Mouse (Mus musculus) midbrain, embryonic 15.5 days (tissue): ENCODE measurements around the gene Kcnc1. TPM values are rescaled to one million over a fixed set of nuclear protein-coding genes. Genes with fewer than 3 reads are reported as not detected.
A peak's percentile ranks its signal among the peaks of the same experiment; 100 is the strongest.

Source experiments
- ATAC-seq: fragments of 200-750 bp; cut with Nextera tagmentation; replicated peaks from 2 replicates; pipeline ENCODE4 v1.8.0; 2017; ENCODE audit warnings: moderate TSS enrichment
- H3K27ac ChIP-seq: fragments of 300-500 bp; sonication (generic); 2 replicates; pipeline ENCODE4 v1.5.1; 2015; ENCODE audit warnings: mild to moderate bottlenecking, inconsistent platforms
- H3K27me3 ChIP-seq: fragments of 300-500 bp; sonication (generic); replicated peaks from 2 replicates; pipeline ENCODE4 v1.6.1; 2015; ENCODE audit warnings: inconsistent platforms
- H3K36me3 ChIP-seq: fragments of 300-500 bp; sonication (generic); replicated peaks from 2 replicates; pipeline ENCODE4 v1.6.1; 2015; ENCODE audit warnings: inconsistent platforms
- H3K4me1 ChIP-seq: fragments of 300-500 bp; sonication (generic); 2 replicates; pipeline ENCODE4 v1.6.1; 2015; ENCODE audit warnings: inconsistent platforms
- H3K4me2 ChIP-seq: fragments of 300-500 bp; sonication (generic); 2 replicates; pipeline ENCODE4 v1.6.1; 2015; ENCODE audit warnings: inconsistent platforms, mild to moderate bottlenecking, moderate library complexity
- H3K4me3 ChIP-seq: fragments of 300-500 bp; sonication (generic); 2 replicates; pipeline ENCODE4 v1.5.1; 2015; ENCODE audit warnings: mild to moderate bottlenecking, inconsistent platforms
- H3K9ac ChIP-seq: fragments of 300-500 bp; sonication (generic); 2 replicates; pipeline ENCODE4 v1.6.1; 2015; ENCODE audit warnings: mild to moderate bottlenecking, inconsistent platforms
- H3K9me3 ChIP-seq: fragments of 300-500 bp; sonication (generic); 2 replicates; pipeline ENCODE4 v1.6.1; 2016; ENCODE audit warnings: inconsistent platforms
- WGBS: fragments of 180-500 bp; shearing (Covaris S2); methylation state at CpG from one replicate; pipeline ENCODE4 v1.1.7; 2015; ENCODE audit warnings: mixed read lengths; 5-methylcytosine and 5-hydroxymethylcytosine counted together
- polyA plus RNA-seq: library from polyadenylated mRNA; unstranded; fragments of >200 nt; fragmentation: Nextera tagmentation; extraction: Ambion mirVana; gene quantifications from 2 replicates; pipeline ENCODE4 v1.2.1, GENCODE M21; 2015

Kcnc1 gene
- polyA plus RNA-seq, 1 experiment from 2014 or later: 17.0 TPM

- Histone ChIP-seq H3K27me3 (peaks cover 59% of the 10 kb centered on the region), H3K36me3 (no peaks in the 10 kb centered on the region), H3K4me1 (peaks cover 27% of the 10 kb centered on the region), H3K4me2 (peak overlapping the region; percentile 51), H3K4me3 (peak overlapping the region; percentile 31), H3K9ac (no peak overlapping the region), H3K27ac (no peak overlapping the region), H3K9me3 (no peaks in the 10 kb centered on the region)
- WGBS: under 1% methylated on average over 33 of the region's 33 CpGs
- ATAC-seq: peak; percentile 57; the same call in 1 of the 2 replicates
Measured at GRCm38 (mm10) chr7:46377008-46377346, 19.3 kb upstream of the Kcnc1 start.

- H3K9me3 ChIP-seq: no peaks in the 10 kb centered on the region
- H3K4me2 ChIP-seq: peak overlapping the region; percentile 51
- H3K4me3 ChIP-seq: peak overlapping the region; percentile 23
- peaks cover 59% of the 10 kb centered on the region for H3K27me3 ChIP-seq
- ATAC-seq: no peak; the same call in 1 of the 2 replicates
- H3K27ac ChIP-seq: no peak overlapping the region
- H3K9ac ChIP-seq: no peak overlapping the region
- WGBS: under 1% methylated on average over 22 of the region's 22 CpGs
- no peaks in the 10 kb centered on the region for H3K36me3 ChIP-seq
- peaks cover 27% of the 10 kb centered on the region for H3K4me1 ChIP-seq
Measured at GRCm38 (mm10) chr7:46378123-46378522, 18.2 kb upstream of the Kcnc1 start.

- no peak overlapping the region for H3K9ac ChIP-seq
- no peak overlapping the region for H3K4me3 ChIP-seq
- peaks cover 57% of the 10 kb centered on the region for H3K27me3 ChIP-seq
- no peak overlapping the region for H3K4me2 ChIP-seq
- 8% methylated on average over 16 of the region's 16 CpGs for WGBS
- no peak overlapping the region for H3K27ac ChIP-seq
- no peaks in the 10 kb centered on the region for H3K9me3 ChIP-seq
- H3K36me3 ChIP-seq: no peaks in the 10 kb centered on the region
- ATAC-seq: no peak
- H3K4me1 ChIP-seq: peaks cover 27% of the 10 kb centered on the region
Measured at GRCm38 (mm10) chr7:46378983-46379382, 17.3 kb upstream of the Kcnc1 start.

DNA sequence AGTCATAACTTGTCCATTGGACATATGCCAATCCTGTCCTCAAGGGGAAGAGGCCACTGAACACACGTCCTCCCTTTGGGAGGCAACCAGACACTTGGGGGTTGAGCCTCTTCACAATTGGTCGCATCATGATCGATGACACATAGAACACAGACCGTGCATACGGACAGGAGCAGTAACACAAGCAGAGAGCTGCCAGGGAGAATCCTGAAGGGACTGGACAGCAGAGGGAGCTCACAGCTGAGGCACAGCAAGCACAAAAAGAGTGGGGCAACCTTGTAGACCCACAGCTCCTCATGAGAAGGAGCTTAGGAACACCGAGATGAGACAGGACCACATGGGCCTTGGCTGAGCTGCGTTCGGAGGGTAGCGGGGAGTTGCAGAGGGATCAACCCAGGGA is 15.7 kb upstream of the Kcnc1 start:
- Histone ChIP-seq H3K36me3 (no peaks in the 10 kb centered on the region), H3K4me3 (no peak overlapping the region), H3K4me1 (peaks cover 27% of the 10 kb centered on the region), H3K27me3 (peaks cover 42% of the 10 kb centered on the region), H3K4me2 (no peak overlapping the region), H3K9ac (no peak overlapping the region), H3K9me3 (no peaks in the 10 kb centered on the region), H3K27ac (no peak overlapping the region)
- WGBS: 68% methylated on average over 9 of the region's 9 CpGs
- no peak for ATAC-seq

DNA sequence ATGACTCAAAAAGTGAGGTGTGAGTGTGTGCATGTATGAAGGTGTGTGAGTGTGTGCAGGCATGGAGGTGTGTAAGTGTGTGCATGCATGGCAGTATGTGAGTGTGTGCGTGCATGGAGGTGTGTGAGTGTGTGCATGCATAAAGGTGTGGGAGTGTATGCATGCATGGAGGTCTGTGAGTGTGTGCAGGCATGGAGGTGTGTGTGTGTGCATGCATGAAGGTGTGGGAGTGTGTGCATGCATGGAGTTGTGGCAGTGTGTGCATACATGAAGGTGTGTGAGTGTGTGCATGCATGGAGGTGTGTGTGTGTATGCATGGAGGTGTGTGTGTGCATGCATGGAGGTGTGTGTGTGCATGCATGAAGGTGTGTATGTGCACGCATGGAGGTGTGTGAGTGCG is 8.9 kb upstream of the Kcnc1 start:
- Histone ChIP-seq H3K4me2 (no peak overlapping the region), H3K4me1 (no peaks in the 10 kb centered on the region), H3K4me3 (no peak overlapping the region), H3K27ac (no peak overlapping the region), H3K27me3 (0 out of 2 replicates have a peak, but pooled peaks cover 6% of the 10 kb centered on the region), H3K36me3 (no peaks in the 10 kb centered on the region), H3K9ac (no peak overlapping the region), H3K9me3 (no peaks in the 10 kb centered on the region)
- ATAC-seq: no peak
- WGBS: 88% methylated on average over 3 of the region's 3 CpGs

DNA sequence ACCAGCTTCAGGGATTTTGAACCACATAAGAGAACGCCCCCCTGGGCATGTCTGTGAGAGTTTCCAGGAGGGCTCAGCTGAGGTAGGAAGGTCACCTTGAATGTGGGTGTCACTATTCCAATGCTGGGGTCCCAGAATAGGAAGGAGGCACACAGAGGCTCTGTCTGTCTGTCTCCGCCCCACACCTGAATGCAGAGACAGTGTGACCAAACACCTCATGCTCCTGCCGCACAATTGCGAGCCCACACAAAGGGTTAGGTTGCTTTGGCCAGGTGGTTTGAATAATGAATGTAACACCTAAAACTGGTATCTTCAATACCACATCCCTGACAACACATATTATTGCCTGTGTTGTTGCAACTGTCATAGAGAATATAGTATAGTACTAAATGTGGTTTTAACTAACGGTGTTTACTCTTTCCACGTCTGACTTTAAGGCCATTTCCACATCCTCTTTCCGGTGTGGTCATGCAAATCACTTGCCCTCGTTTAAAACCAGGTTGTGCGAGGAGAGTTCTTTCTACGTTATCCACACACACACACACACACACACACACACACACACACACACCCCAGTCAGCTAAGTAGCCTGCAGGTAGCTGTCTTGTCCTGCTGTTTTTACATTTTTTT is 6.7 kb upstream of the Kcnc1 start:
- no peak for ATAC-seq
- WGBS: 82% methylated on average over 10 of the region's 10 CpGs

GRCm38 (mm10) chr7:46390226-46390625 is 6.1 kb upstream of the Kcnc1 start:
- Histone ChIP-seq H3K4me2 (no peak overlapping the region), H3K4me3 (no peak overlapping the region), H3K9ac (no peak overlapping the region), H3K9me3 (no peaks in the 10 kb centered on the region), H3K36me3 (no peaks in the 10 kb centered on the region), H3K4me1 (peaks cover 5% of the 10 kb centered on the region; the same call in 1 of the 2 replicates), H3K27me3 (peaks cover 19% of the 10 kb centered on the region), H3K27ac (no peak overlapping the region)
- WGBS: 67% methylated on average over 4 of the region's 4 CpGs
- ATAC-seq: no peak

More for the DNA sequence above, 6.7 kb upstream of the Kcnc1 start:
- Histone ChIP-seq H3K27me3 (peaks cover 13% of the 10 kb centered on the region; the same call in 1 of the 2 replicates), H3K27ac (no peak overlapping the region), H3K4me3 (no peak overlapping the region), H3K9ac (no peak overlapping the region), H3K36me3 (no peaks in the 10 kb centered on the region), H3K4me2 (no peak overlapping the region), H3K4me1 (peaks cover 5% of the 10 kb centered on the region; the same call in 1 of the 2 replicates), H3K9me3 (no peaks in the 10 kb centered on the region)

DNA sequence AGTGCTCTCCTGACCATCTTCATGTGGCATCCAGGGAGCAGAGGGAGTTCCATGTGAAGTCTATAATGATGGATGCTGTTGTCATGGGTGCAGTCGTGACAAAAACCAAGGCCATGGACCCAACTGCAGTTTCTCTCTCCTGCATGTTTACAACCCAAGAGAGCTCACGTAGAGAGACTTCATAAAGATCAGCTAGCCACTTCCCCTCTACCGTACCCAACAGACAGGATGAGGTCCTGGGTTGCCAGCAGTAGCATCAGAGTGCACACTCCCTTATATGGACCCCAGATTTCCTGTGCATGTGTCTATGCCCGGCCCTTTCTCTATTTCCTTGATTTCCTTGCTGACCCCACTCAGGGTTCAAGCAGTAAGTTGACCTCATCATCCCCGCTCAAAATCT is 4.6 kb upstream of the Kcnc1 start:
- no peak for ATAC-seq
- Histone ChIP-seq H3K9ac (no peak overlapping the region), H3K4me2 (no peak overlapping the region), H3K9me3 (no peaks in the 10 kb centered on the region), H3K4me1 (peaks cover 12% of the 10 kb centered on the region), H3K27me3 (peaks cover 24% of the 10 kb centered on the region), H3K36me3 (no peaks in the 10 kb centered on the region), H3K4me3 (no peak overlapping the region), H3K27ac (no peak overlapping the region)
- WGBS: 78% methylated on average over 5 of the region's 5 CpGs

DNA sequence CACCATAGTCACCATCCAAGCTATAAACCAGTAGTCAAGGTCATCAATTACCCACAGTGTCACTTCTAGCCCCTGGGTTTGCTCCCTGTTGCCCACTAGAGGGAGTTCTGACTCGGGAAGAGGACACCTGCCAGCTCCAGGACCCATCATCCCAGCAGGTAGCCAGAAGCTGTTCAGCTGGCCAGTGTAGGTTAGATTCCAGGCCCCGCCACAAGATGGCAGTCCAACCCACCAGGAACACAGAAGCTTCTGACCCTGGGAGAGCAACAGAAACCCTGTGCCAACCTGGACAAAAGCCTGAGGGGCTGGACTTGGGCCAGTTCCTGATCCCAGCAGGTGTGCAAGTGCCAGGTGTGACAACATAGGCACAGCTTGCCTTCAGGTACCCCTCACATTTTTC is 3.2 kb upstream of the Kcnc1 start:
- H3K4me3 ChIP-seq: no peak overlapping the region
- H3K27me3 ChIP-seq: peaks cover 24% of the 10 kb centered on the region
- H3K36me3 ChIP-seq: no peaks in the 10 kb centered on the region
- 0% methylated on average over 2 of the region's 2 CpGs for WGBS
- no peaks in the 10 kb centered on the region for H3K9me3 ChIP-seq
- H3K9ac ChIP-seq: no peak overlapping the region
- peaks cover 21% of the 10 kb centered on the region for H3K4me1 ChIP-seq
- no peak for ATAC-seq
- no peak overlapping the region for H3K27ac ChIP-seq
- H3K4me2 ChIP-seq: no peak overlapping the region

DNA sequence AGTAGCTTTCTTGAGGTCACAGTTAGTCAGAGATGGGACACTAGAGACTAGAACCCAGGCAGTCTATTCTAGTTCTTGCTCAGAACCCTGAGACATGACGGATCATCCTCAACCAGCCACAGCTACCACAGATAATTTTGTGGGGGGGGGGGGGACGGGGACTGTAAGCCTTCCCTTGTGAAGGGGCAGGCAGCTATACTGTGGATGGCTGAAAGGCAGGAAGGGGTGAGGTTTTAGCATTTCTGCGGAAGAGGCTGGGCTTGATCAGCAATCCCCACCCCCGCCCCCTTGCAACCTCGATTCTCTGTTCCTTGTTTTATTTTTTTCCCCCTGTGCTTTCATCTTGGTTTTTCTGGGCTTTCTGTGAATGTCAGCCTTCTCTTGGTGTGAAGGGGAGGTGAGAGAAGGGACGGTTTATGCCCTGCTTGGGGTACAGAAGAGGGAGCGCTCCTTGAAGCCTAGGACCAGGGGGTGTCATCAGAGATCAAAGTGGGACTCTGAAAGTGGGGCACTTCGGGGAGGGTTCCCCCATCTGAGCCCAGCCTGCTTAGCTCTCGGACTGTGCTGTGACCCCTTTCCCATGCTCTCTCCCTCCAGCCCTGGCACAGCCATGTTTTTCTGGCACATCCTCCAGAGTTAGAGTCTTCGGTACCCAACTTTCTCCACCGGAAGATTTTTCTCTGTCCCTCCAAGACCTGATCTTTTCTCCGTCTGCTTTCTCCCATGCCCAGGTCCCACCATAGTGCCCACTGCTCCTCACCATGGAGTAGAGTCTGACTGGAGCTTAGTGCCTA is 2.4 kb upstream of the Kcnc1 start:
- 50% methylated on average over 12 of the region's 12 CpGs for WGBS
- Histone ChIP-seq H3K9me3 (no peaks in the 10 kb centered on the region), H3K4me2 (no peak overlapping the region), H3K36me3 (no peaks in the 10 kb centered on the region), H3K4me1 (peaks cover 29% of the 10 kb centered on the region), H3K4me3 (no peak overlapping the region), H3K9ac (no peak overlapping the region), H3K27me3 (peaks cover 24% of the 10 kb centered on the region), H3K27ac (no peak overlapping the region)
- ATAC-seq: no peak

DNA sequence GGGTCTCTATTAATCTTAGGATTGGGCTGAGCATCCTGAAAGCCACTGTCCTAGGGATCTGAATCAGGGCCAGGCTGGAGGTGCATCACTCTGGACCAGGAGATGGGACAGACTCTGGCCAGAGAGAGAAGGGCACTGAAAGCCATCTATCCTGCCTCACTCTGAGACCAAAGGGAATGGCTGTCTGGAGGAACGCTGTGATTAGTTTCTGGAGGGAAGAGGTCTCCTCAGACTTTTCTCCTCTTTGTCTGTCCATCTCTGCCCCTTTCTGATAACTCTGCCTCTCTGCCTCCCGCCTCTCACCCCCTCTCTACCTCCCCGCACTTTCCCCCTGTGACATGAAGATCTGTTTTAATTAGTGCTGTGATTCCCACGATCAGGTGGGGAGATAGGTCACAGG is 1.4 kb upstream of the Kcnc1 start:
- 70% methylated on average over 4 of the region's 4 CpGs for WGBS

GRCm38 (mm10) chr7:46395571-46395970 is 726 bp upstream of the Kcnc1 start:
- peak overlapping the region; percentile 97; the same call in 1 of the 2 replicates for H3K9ac ChIP-seq
- peaks cover 46% of the 10 kb centered on the region for H3K4me1 ChIP-seq
- H3K4me2 ChIP-seq: peak overlapping the region; percentile 87
- no peaks in the 10 kb centered on the region for H3K9me3 ChIP-seq
- WGBS: 42% methylated on average over 6 of the region's 6 CpGs
- H3K27me3 ChIP-seq: peaks cover 24% of the 10 kb centered on the region
- H3K4me3 ChIP-seq: peak overlapping the region; percentile 93
- H3K27ac ChIP-seq: no peak overlapping the region
- no peak for ATAC-seq
- H3K36me3 ChIP-seq: no peaks in the 10 kb centered on the region

More for the DNA sequence above, 1.4 kb upstream of the Kcnc1 start:
- ATAC-seq: no peak
- Histone ChIP-seq H3K4me1 (peaks cover 39% of the 10 kb centered on the region), H3K9ac (no peak overlapping the region), H3K27ac (no peak overlapping the region), H3K27me3 (peaks cover 24% of the 10 kb centered on the region), H3K36me3 (no peaks in the 10 kb centered on the region), H3K9me3 (no peaks in the 10 kb centered on the region), H3K4me3 (no peak overlapping the region), H3K4me2 (no peak overlapping the region)
